Mouse (Mus musculus) liver, adult 2 months (tissue): ENCODE results near the gene Cul7.

Experiments used
- CTCF ChIP-seq: fragments of 200-500 bp; IDR thresholded peaks from 2 replicates; pipeline ENCODE4 v1.5.1; 2011; ENCODE audit warnings: low read depth, low read length, control low read depth
- POLR2A ChIP-seq: fragments of 200-500 bp; IDR thresholded peaks from 2 replicates; pipeline ENCODE4 v1.6.1; 2011; ENCODE audit warnings: low read length, control low read depth; ENCODE audit not compliant: insufficient read depth; ENCODE audit errors: extremely low read depth

GRCm38 (mm10) chr17:46673850-46674529 is 23.9 kb downstream of the Cul7 start, which contains the start of gene Rrp36:
- TF ChIP-seq CTCF (no peak), POLR2A (peak; percentile 83)
